In the genomic region with DNA sequence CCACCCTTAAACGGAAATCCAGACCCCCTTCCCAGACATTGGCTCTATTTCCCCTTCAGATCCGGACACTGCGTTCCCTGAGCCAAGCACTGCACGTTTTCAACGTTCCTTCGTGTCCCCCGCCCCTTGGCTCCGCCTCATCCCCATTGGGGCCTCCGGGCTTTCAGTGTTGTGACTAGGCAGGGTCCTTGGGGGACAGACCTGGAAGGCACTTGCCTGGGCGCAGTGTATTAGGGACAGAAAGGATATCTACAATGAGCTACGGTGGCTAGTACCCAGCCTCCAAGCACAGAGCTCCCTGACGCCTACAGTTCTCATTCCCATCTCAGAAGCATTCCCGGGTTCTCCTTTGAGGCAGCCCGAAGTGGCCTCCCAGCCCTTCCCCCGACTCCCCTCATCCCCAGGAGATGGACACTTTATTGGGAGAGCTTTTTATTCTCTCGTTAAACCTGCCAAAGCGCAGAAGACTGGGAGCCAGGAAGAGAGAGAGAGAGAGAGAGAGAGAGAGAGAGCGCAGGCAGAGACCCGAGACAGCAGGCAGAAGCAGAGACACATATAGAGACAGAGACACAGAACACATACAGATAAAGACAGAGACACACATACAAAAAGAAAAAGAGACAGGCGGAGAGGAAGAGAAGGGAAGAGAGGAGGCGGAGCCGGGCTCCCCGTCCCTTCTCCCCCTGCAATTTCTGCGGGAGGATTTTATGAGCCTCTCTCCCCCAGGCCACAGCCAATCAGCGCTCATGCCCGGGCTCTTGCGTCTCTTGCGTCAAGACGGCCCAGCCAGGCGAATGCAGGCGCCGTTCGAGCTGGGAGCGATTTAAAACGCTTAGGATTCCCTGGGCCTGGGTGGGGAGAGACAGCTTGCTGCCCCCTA, we compare ENCODE assay signal across 1 mouse cellular context.
TF ChIP-seq lines count a peak whose summit lies in the region.

A gene (plus strand): TSS at position 796 of the 880 bp plus-strand sequence.

TF ChIP-seq in MEL, 35 proteins besides CTCF, POLR2A, EP300 and RAD21 (continued from another document):
- no peak; the same call in 1 of the 2 replicates for TF ChIP-seq MAX (IDR thresholded peaks at IDR 0.05; ENCODE audit: low read length)
- no peak for TF ChIP-seq MAFK (IDR thresholded peaks at IDR 0.05; ENCODE audit: borderline replicate concordance, low read depth, low read length)
- peak; percentile 76 for TF ChIP-seq POLR2AphosphoS2 (IDR thresholded peaks at IDR 0.05; ENCODE audit: low read length)
- TF ChIP-seq MYB (IDR thresholded peaks at IDR 0.05; ENCODE audit: low read depth, low read length) = no peak
- no peak for TF ChIP-seq KAT2A (conservative IDR thresholded peaks at IDR 0.05; ENCODE audit: low read depth, low read length)
- TF ChIP-seq GATA1 (IDR thresholded peaks at IDR 0.05; ENCODE audit: low read depth, low read length) = no peak
- TF ChIP-seq USF2 (IDR thresholded peaks at IDR 0.05; ENCODE audit: borderline replicate concordance in 1 of 2, insufficient read depth in 1 of 2, low read depth in 1 of 2, low read length in 2 of 2) = no peak
- TF ChIP-seq ELF1 (IDR thresholded peaks at IDR 0.05; ENCODE audit: low read depth, low read length) = peak; percentile 26; the same call in 1 of the 2 replicates
- TF ChIP-seq BHLHE40 (IDR thresholded peaks at IDR 0.05; ENCODE audit: borderline replicate concordance, low read depth, low read length) = peak; percentile 40; the same call in 1 of the 2 replicates
- peak; percentile 11; the same call in 1 of the 2 replicates for TF ChIP-seq TCF12 (IDR thresholded peaks at IDR 0.05; ENCODE audit: low read depth, low read length)
- TF ChIP-seq ZC3H11A (IDR thresholded peaks at IDR 0.05; ENCODE audit: low read depth, low read length) = no peak
- no peak for TF ChIP-seq USF1 (IDR thresholded peaks at IDR 0.05; ENCODE audit: low read depth, low read length)
- TF ChIP-seq TAL1 (IDR thresholded peaks at IDR 0.05; ENCODE audit: low read length) = no peak
- TF ChIP-seq CHD1 (IDR thresholded peaks at IDR 0.05; ENCODE audit: low read depth, low read length) = 0 out of 2 replicates have a peak, but pooled peaks have one; percentile 39
- TF ChIP-seq ETS1 (IDR thresholded peaks at IDR 0.05; ENCODE audit: low read depth, low read length) = 0 out of 2 replicates have a peak, but pooled peaks have one; percentile 33
- peak; percentile 81 for TF ChIP-seq NELFE (IDR thresholded peaks at IDR 0.05; ENCODE audit: low read depth, low read length)
- peak; percentile 61 for TF ChIP-seq MXI1 (IDR thresholded peaks at IDR 0.05; ENCODE audit: low read depth, low read length)
- peak; percentile 51 for TF ChIP-seq HCFC1 (IDR thresholded peaks at IDR 0.05; ENCODE audit: low read depth, low read length)
- no peak for TF ChIP-seq UBTF (IDR thresholded peaks at IDR 0.05; ENCODE audit: borderline replicate concordance, insufficient read depth, low read depth, low read length)
TF ChIP-seq in MEL: peak in this region for 16.
